Mouse (Mus musculus): ENCODE results near the gene Rbp4.

The Rbp4 gene

GRCm38 (mm10) chr19:38125219-38125610, at the start of gene Rbp4:
Gene Rbp4, minus strand, starts transcription at chr19:38125281.
- WGBS, result 72% methylated on average over 6 of the region's 6 CpGs

- WGBS, result 52% methylated on average over 2 of the region's 2 CpGs
These were observed 39.6 kb upstream of the Rbp4 start for GRCm38 (mm10) chr19:38164633-38165032.

- 92% methylated on average over 21 of the region's 21 CpGs for WGBS
These were observed 36.7 kb upstream of the Rbp4 start for GRCm38 (mm10) chr19:38161648-38162354.

GRCm38 (mm10) chr19:38156243-38156642, 31.2 kb upstream of the Rbp4 start:
- 66% methylated on average over 1 of the region's 1 CpGs for WGBS

GRCm38 (mm10) chr19:38143540-38144271, 18.6 kb upstream of the Rbp4 start:
- 68% methylated on average over 4 of the region's 4 CpGs for WGBS

- 88% methylated on average over 6 of the region's 6 CpGs for WGBS
These were observed 9.7 kb upstream of the Rbp4 start for GRCm38 (mm10) chr19:38134806-38135205.

GRCm38 (mm10) chr19:38133986-38134385, 8.9 kb upstream of the Rbp4 start:
- WGBS, result 87% methylated on average over 11 of the region's 11 CpGs

GRCm38 (mm10) chr19:38132481-38132880, 7.4 kb upstream of the Rbp4 start, which contains the start of gene Pde6c:
Gene Pde6c, plus strand, starts transcription at chr19:38132781.
- WGBS, result 83% methylated on average over 6 of the region's 6 CpGs

- WGBS, result 75% methylated on average over 8 of the region's 8 CpGs
These were observed 1.6 kb upstream of the Rbp4 start for GRCm38 (mm10) chr19:38126656-38127055.

- WGBS, result 2% methylated on average over 75 of the region's 77 CpGs
These were observed 471 bp downstream of the Rbp4 start for GRCm38 (mm10) chr19:38124401-38125218.

GRCm38 (mm10) chr19:38123921-38124320, 1.2 kb downstream of the Rbp4 start:
- WGBS, result 31% methylated on average over 9 of the region's 9 CpGs

- WGBS, result 89% methylated on average over 5 of the region's 5 CpGs
These were observed 4.8 kb downstream of the Rbp4 start for GRCm38 (mm10) chr19:38120123-38120760.

- 91% methylated on average over 7 of the region's 7 CpGs for WGBS
These were observed 10.1 kb downstream of the Rbp4 start for GRCm38 (mm10) chr19:38114834-38115491.

- WGBS, result 66% methylated on average over 4 of the region's 4 CpGs
These were observed 12.5 kb downstream of the Rbp4 start for GRCm38 (mm10) chr19:38112575-38112974.

GRCm38 (mm10) chr19:38111056-38111455, 14.0 kb downstream of the Rbp4 start:
- WGBS, result 78% methylated on average over 8 of the region's 8 CpGs

- WGBS, result 88% methylated on average over 15 of the region's 15 CpGs
These were observed 15.4 kb downstream of the Rbp4 start for GRCm38 (mm10) chr19:38109506-38110242.

- 96% methylated on average over 4 of the region's 4 CpGs for WGBS
These were observed 17.2 kb downstream of the Rbp4 start for GRCm38 (mm10) chr19:38107871-38108270.

GRCm38 (mm10) chr19:38096858-38097758, 28.0 kb downstream of the Rbp4 start, which contains the start of gene Ffar4:
Gene Ffar4, plus strand, starts transcription at chr19:38097071.
- under 1% methylated on average over 77 of the region's 77 CpGs for WGBS

GRCm38 (mm10) chr19:38096231-38096630, 28.9 kb downstream of the Rbp4 start:
- 48% methylated on average over 4 of the region's 4 CpGs for WGBS

Measured in cerebral cortex, adult 2 months (tissue).